Mouse (Mus musculus) left cerebral cortex, postnatal 4 days (tissue): Measurements from ENCODE around the gene Pdlim1. TPM values are rescaled to one million over a fixed set of nuclear protein-coding genes. Genes with fewer than 3 reads are reported as not detected.

Experiments
- DNase-seq: peaks from one replicate; pipeline ENCODE4 v3.0.0-alpha.2; 2022
- intact Hi-C: fragments of 180-260 bp; cut with DNase I; formaldehyde crosslinking; loops from one replicate; pipeline ENCODE4 v1.15.1; 2025
- total RNA-seq, 2 experiments: library from RNA; stranded (reverse); gene quantifications; 2 replicates each; pipeline ENCODE4 v1.2.3; 2021

Pdlim1 gene
- 1 to 10 TPM; 1.6 to 3.4 TPM for total RNA-seq

- peak; percentile 66 for DNase-seq
- intact Hi-C loops: no loop called here
These were observed at the start of gene Pdlim1 for GRCm38 (mm10) chr19:40271308-40271892. Gene Pdlim1, minus strand, starts transcription at chr19:40271842.

- no peak for DNase-seq
- intact Hi-C loops: no loop called here
These were observed 47.6 kb upstream of the Pdlim1 start for GRCm38 (mm10) chr19:40319199-40319598.

DNA sequence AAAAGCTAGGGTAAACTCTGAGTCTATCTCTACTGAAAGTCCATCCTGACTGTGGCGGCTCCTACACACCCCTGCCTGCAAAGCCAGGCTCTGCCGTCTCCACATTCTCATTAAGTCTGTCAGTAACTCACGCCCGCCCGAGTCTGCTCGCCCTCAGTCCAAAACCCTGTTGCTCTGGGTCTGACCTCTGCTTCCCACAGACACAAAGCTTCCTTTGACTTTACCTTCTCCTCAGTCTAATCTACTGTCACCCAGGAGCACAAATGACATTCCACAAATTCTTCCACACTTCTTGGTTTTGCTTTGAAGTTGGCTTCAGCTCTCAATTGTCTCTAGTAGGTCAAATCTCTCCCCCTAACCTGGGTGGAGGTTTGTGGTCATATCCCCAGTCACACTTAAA is 46.9 kb upstream of the Pdlim1 start:
- no peak for DNase-seq
- intact Hi-C loops: no loop called here

DNA sequence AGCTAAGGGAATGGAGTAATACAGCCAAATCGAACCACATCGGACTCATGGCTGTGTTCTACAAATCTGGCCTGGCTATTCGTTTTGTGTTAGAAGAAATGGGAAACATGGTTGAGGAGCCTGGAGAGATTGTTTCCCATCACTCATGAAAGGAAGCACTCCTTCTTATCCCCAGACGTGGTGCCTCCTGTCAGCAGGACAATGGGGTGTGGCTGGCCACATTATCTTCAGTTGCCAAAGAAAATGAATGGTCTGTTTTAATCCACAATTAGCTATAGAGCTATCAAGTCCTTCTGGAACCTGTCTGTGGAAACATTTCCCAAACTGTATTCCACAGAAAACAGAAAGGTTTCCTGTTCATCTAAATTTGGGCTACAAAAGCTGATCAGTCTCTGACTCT is 45.4 kb upstream of the Pdlim1 start:
- no peak for DNase-seq
- intact Hi-C loops: no loop called here

- intact Hi-C loops: no loop called here
- no peak for DNase-seq
These were observed 42.6 kb upstream of the Pdlim1 start for GRCm38 (mm10) chr19:40314252-40314651.

DNA sequence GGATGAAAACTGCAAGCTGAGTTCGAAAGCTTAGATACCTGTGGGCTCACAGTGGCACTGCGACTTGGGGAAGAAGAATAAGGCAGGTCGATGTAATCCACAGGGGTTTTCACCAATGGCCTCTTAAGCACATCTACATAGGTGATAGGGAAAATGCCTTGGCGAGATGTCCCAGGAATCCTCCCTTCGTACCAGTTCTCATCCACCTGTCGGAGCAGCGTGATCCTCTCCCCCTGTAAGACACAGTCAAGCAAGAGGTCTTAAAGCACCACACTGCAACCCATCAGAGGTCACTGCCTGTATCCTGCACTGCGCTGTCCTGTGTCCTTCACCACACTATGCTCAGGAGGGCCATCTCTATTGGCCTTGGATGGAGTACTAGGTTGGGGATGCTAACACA is 40.0 kb upstream of the Pdlim1 start:
- no peak for DNase-seq
- intact Hi-C loops: no loop called here

DNA sequence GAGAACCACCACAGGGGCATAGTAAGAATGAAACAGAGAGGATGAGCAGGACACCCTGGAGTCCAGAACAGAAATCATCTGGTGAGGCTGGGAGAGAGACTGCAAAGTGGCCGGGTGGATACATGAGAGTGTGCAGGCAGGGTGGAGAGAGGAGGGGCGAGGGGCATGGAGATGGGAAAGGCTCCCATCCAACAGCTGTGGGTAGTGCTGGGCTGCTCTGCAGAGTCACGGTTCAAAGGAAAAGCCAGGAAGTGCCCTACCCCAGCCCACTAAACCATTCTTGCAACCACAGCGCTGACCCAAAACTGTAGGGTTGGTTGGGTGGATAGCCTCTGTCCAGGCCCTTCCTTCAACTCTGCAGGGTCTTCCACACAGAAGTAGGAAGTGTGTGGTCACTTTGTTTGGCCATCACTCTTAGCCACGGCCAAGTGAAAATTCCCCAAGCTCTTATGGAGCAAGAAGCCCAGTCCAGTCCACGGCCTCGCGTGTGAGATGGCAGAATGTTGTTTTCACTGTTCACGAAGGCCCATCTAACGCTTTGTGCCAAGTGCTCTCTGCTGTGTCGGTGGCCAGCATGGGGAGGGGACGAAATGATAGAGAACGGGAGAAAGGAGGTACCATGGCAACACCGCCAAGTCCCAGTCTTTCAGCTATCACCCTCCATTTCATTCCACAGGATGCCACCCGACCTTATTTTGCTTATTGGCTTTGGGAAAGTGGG is 38.9 kb upstream of the Pdlim1 start:
- DNase-seq: no peak
- intact Hi-C loops: no loop called here

DNA sequence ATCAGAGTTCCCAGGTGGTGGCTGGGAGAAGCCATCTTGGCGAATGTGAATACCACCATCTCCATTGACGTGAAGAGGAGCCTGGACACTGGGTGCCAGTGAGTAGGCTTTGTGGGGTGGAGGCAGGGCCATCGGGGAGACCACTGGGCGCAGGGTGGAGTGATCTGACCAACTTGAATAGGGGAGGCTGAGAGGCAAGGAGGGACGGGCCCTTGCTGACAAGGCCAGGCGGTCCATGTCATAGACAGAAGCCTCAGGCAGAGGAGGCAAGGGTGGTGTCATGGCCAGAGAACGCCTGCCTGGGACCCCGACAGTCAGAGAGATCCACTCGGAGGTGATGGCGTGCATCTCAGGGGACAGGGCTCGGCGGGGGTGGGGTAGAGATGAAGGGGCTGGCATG is 38.3 kb upstream of the Pdlim1 start:
- no peak for DNase-seq
- intact Hi-C loops: no loop called here

DNA sequence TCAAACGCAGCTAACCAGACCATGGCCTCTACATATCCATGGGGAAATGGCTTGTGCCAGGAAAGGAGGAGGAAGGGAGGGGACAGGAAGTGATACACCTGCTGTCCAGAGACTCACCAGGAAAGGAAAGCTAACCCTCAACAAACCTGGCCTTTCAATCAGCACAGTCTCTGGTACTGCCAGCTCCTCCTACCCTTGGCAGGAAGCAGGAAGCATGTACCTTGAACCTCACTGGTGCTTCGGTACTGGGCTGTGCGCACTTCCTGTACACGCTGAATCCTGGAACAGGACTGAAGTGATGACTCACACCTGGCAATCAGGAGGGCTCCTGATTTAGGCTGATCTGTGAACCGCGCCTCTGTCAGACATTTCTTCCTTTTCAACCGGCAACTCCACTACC is 35.9 kb upstream of the Pdlim1 start:
- intact Hi-C loops: no loop called here
- no peak for DNase-seq

- intact Hi-C loops: no loop called here
- DNase-seq: no peak
These were observed 35.0 kb upstream of the Pdlim1 start for GRCm38 (mm10) chr19:40306631-40307030.

DNA sequence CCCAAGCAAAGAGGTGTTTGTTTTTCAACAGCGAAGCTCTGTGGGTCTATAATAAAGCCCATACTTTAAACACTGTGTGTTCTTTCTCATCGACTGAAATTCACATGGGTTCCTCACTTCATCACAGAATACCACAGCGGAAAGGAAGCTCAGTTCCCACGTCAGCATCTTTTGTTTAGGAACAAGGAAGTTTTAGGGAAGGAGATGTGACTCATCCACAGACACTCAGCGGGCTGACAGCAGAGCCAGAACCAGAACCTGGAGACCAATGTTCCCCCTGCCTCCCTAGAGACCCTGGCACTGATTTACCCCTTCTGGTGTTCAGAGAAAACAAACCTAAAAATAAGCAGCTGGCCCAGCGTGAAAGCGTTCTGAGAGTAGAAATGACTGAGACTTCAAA is 33.8 kb upstream of the Pdlim1 start:
- intact Hi-C loops: no loop called here
- DNase-seq: no peak

- DNase-seq: no peak
These were observed 31.3 kb upstream of the Pdlim1 start for GRCm38 (mm10) chr19:40302916-40303315.

DNA sequence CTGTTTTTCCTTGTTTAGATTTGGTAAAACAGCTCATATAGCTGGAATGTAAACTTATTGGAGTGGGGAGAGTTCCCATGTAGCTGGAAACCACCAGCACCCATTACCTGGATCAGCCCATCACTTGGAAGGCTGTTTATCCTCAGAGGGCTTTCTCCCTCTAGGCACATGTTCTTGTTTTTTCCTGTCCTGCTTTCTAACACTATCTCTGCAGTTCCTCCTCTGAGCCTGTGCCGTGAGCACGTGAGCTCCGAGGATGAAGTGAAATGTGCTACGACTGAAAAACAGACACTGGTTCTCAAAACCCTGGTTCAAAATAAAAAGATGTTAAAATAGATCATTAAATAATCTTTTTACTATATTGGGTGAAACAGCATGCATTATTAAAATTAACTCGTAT is 30.8 kb upstream of the Pdlim1 start:
- intact Hi-C loops: no loop called here
- DNase-seq: no peak

More at GRCm38 (mm10) chr19:40302916-40303315, 31.3 kb upstream of the Pdlim1 start:
- intact Hi-C loops: no loop called here

DNA sequence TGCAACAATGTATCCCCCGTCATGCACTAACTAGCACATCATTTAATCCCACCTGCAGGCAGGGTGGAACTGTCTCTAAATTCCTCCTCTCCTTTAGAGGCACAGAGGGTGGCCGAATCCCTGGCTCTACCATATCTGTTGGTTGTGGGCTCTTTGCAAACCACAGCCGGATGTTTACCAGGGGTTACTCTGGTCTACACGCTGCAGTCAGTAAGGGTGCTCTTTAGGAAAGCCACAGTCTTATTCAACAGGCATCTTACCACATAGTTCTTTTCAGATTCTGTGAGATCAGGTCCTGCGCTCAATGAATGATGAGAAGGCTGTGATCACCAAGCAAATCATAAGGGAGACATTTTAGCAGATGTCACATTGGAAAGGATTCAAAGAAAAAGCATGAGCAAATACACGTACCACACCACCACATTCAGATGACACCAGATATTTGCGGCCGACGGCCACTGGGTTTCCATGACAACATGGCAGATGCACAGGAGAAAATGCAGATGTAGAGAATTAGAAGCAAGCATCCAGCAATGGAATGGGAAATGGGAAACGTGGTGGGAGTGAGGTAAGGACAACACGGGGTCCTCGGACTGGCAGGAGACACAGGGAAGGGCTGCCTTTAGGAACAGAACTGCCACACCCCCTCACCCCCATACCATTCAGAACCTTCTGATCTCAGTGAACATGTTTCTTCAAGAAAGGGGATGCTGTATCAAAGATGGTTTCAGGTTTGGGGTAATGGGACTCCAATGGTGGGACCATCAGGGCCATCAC is 28.5 kb upstream of the Pdlim1 start:
- DNase-seq: no peak

GRCm38 (mm10) chr19:40299182-40299581 is 27.5 kb upstream of the Pdlim1 start:
- DNase-seq: no peak
- intact Hi-C loops: no loop called here

More for the DNA sequence above, 28.5 kb upstream of the Pdlim1 start:
- intact Hi-C loops: no loop called here

DNA sequence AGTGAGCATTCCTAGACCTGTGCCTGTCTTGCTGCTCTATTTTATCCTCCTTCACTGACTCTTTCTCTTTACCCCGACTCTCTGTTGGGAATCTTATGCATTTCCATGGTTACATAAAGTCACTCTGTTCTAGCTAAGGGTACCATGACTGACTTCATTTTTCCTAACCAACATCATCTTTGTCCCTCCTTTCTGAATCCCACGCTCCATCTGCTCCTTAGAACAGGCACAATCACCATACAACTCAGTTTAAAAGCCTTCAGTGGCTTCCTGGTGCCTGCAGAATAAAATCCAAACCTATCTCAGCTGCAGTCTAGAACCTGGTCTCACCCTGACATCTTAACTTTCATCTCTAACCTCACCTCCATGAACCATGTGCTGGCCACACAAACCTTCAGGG is 26.9 kb upstream of the Pdlim1 start:
- intact Hi-C loops: no loop called here
- no peak for DNase-seq

DNA sequence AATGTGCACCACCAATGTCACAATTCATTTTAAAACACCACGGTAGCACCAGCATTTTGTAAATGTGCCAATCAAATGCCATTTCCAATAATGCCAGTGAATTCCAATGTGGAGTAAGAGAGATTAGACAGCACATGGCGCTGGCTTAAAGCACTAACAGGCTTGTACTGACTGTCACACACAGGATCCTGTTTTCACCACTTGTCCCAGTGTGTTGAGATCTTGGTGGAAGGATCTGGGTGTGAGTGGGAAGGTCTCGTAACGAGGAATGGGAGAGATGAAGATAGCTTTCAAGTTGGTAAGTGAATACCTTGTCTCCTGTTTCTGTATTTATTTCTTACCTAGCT is 26.1 kb upstream of the Pdlim1 start:
- intact Hi-C loops: no loop called here
- no peak for DNase-seq

DNA sequence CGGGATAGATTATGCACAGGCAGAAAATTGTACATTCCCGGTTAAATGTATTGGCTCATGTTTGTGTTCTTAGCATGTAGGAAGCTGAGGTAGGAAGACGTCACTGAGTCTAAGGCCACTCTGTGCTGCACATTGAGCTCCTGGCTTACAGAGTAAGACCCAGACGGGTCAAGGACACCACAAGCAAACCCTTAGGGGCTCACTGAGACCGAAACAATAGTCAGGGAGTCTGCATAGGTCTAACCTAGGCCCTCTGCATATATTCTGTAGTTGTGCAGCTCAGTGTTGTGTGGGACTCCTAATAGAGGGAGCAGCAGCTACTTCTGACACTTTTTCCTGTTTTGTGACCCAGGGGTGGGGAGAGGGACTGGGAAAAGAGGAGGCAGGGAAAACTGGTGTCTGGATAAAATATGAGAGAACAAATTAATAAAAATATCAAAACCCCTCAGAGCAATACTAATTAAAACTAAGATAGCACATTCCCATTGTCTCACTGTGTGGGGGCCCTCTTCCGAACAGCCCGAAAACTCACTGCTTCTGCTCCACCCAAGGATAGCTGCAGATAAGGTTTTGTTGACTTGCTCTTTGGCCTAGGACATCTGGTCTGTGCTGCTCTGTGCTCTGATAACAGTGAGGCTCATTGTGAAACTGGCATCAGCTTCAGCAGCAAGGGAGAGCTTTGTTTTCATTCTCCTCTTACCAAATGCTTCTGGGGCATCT is 25.6 kb upstream of the Pdlim1 start:
- no peak for DNase-seq
- intact Hi-C loops: no loop called here

DNA sequence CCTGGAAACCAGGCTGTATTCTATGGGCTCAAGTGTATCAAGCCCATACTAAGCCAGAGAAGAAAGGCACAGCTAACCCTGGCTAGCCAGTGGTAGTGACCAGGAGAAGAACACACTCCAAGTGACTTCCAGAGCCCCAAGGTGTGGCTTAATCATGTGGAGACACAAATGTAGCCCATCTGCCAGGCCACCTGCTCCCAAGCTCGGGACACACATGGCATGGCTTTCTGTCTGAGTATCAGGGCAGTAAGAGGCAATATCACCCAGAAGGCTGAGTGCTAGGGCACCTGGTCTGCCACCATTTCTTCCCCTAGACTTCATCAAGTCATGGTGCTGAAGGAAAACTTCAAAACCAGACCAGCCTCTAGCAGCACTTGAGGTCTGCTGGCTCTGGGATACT is 22.6 kb upstream of the Pdlim1 start:
- DNase-seq: peak; percentile 32
- intact Hi-C loops: no loop called here

DNA sequence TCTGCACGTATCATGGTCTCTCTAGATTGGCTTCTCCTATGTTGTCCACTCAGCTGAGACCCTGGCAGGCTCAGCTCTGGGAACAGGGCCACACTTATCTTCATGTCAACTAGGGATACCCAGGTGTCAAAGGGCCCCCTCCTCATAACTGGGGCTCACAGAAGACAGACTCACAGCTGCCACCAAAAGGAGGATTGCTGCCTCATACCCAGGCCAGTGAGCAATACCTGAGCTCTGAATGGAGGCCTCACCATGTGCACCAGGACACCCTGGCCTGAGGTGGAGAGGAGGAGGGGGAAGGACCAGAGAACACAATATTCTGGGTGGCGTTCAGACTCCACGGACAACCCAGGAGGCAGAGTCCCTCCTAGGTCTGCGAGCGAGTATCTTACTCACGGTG is 22.1 kb upstream of the Pdlim1 start:
- no peak for DNase-seq

DNA sequence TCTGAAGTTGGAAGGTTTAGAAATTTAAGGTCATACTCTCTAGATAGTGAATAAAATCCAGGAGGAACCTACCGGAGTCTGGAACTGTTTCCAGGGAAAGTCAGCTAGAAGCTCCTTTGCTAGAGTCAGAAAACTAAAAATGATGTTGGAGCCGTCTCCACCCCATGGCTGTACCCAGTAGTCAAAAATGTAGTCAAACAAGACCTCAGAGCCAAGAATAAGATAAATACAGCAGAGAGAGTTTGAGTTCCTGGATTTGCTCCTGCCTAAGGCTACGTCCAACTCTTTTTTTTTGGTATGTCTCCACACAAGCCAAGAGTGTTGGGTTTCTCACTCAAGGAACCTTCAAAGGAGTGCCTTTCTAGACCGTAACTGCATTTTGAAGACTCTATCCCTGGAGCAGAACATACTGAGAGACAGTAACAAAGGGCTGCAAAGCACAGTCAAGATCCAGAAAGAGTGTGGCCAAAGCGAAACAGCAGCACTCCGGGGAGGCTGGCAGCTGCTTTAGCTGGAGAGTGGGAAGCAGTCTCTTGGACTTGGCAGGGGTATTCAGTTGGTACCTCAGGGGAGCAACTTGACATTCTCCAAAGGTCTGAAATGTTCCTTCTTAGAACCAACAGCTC is 18.6 kb upstream of the Pdlim1 start:
- DNase-seq: no peak
- intact Hi-C loops: no loop called here

More for the DNA sequence above, 22.1 kb upstream of the Pdlim1 start:
- intact Hi-C loops: no loop called here
